Mouse (Mus musculus) cerebellum, adult 9-10 months (tissue): Measurements from ENCODE around the gene Prex1.

Experiments used
- DNase-seq: peaks from one replicate; pipeline ENCODE4 v3.0.0; 2022

The Prex1 gene

GRCm38 (mm10) chr2:166720416-166720815, 6.8 kb upstream of the Prex1 start:
- no peak for DNase-seq

- DNase-seq: no peak
Observed at GRCm38 (mm10) chr2:166719930-166720305, 6.3 kb upstream of the Prex1 start.

DNA sequence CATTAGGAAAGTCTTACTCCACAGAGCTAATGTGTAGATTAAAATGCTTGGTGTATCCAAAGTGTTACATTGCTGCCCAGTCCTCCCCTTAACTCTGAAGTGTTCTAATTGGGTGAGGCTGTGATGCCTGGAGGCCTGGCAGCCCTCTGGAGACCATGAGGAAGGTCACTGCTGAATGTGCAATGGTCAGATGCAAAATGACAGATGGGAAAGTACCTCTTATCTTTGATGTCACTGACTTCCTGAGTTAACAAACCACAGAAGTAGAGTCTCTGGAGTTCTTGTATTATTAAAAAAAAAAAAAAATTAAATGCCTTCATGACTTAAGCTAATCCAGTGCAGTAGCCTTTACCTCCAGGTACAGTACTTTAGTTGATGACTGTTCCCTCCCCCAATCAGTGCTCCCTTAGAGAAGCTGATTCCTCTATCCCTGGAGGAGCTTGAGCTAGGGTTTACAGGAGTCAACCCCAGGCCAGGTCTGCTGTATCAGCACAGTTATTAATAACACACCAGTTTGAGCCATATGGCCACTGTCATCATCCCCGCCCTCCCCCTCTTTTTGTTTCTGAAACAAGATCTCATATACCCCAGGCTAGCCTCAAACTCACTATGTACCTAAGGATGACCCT, 5.8 kb upstream of the Prex1 start:
- DNase-seq: no peak

DNA sequence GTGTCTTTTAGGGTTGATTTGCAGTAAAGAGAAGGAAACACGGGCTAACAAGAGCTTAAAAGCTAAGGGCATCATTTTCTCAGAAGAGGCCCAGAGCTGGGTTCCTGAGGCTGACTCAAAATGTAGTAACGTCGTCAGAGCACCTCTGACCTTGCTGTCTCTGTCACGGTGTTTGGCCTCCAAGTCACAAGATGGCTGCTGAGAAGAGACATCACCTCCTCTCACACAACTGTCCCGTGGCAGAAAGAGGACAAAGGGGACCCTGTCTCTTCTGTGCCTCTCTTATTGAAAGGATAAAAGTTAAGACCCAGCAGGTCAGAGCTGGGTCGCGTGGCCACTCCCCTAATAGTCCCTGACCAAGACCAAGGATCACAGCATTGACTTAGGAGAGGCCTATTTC, 2.4 kb upstream of the Prex1 start:
- DNase-seq: no peak

- peak; percentile 30 for DNase-seq
Observed at GRCm38 (mm10) chr2:166714427-166714699, 731 bp upstream of the Prex1 start.

GRCm38 (mm10) chr2:166712801-166713689, 587 bp downstream of the Prex1 start:
- DNase-seq: no peak

- DNase-seq: no peak
Observed at GRCm38 (mm10) chr2:166712310-166712709, 1.3 kb downstream of the Prex1 start.

GRCm38 (mm10) chr2:166711681-166712132, 1.9 kb downstream of the Prex1 start:
- DNase-seq: no peak

- no peak for DNase-seq
Observed at GRCm38 (mm10) chr2:166709883-166710282, 3.7 kb downstream of the Prex1 start.

GRCm38 (mm10) chr2:166708304-166708703, 5.3 kb downstream of the Prex1 start:
- DNase-seq: no peak

GRCm38 (mm10) chr2:166706526-166706925, 7.1 kb downstream of the Prex1 start:
- no peak for DNase-seq

DNA sequence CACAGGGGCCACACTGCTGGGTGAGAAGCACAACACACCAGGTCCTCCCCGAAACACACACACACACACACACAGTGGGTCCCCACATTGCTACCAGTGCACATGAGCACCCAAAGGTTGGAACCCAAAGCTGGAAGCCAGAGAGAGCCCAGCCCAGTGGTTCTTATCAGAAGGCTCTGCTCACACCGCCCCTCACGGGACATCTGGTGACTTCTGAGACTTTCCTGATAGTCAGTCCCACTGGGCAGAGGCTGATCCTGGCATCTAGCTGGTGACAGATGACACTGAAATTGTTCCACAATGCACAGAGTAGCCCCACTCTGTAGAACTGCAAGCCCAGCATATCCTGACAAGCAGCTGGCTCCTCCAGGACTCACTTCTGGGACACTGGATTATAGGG, 10.1 kb downstream of the Prex1 start:
- no peak for DNase-seq

DNA sequence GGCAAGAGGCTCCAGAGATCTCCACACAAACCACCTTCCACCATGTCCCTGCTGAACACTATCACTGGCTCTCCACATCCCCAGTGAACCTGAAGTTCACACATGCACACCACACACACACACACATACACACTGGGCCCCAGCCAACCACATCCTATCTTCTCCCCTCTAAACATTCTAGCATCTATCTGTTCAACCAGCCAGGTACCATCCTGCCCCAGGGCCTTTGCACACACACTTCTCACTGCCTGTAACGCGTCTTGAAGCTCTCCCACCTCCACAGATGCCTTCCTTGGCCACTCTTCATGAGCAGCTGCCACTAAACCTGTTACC, 11.6 kb downstream of the Prex1 start:
- no peak for DNase-seq

DNA sequence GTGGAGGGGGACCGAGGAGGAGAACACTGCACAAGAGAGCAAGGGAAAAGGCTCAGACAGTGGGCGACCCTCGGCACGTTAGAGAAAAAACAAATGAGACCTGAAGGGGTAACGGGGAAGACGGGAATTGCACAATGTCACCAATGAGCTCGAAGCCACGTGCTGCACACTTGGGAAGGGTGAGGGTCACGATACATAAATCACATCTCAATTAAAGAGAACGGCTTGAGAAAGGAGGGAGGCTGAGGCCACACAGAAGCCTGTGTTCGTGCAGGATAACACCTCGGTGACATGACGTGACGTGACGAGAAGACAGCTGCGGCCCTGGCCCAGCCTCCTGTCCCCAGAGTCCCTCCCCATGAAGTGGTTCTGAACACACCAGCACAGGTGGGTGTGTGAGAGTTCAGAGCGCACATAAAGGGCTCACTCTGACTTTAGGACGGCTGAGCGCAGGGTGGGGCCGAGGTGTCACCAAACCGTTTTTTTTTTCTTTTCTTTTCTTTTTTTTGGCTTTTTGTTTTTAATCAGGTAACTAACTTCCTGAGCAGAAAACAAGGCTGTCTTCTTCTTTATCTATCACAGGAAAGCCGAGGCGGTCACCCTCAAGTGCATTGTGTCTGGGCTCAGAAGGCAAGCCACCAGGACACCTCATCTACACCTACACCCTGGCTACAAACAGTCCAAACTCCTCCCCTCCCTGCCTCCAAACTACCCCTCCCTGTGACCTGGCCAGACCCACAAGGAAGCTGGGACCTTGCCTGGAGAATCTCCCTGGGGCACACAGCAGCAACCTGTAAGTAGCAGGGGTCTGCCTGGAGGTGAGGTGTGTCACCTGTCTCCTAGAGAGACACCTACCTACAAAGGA, 12.2 kb downstream of the Prex1 start:
- DNase-seq: no peak

DNA sequence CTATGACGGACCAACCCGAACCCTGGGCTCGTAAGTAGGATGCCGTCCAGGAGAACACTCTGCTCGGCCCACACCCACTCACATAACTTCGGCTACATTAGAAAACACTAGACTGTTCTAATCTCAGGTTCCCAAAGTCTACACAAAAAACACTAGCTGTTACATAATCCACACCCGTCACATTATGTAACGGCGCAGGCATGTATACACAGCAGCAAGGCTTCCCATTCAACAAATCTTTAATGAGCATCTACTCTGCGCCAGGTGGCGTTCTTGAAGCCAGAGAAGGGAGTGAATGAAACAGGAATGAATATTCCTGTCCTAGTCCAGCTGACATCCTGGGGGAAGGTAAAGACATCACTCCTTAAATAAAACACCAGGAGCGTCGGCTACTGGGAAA, 12.9 kb downstream of the Prex1 start:
- DNase-seq: no peak

- no peak for DNase-seq
Observed at GRCm38 (mm10) chr2:166700116-166700515, 13.5 kb downstream of the Prex1 start.

DNA sequence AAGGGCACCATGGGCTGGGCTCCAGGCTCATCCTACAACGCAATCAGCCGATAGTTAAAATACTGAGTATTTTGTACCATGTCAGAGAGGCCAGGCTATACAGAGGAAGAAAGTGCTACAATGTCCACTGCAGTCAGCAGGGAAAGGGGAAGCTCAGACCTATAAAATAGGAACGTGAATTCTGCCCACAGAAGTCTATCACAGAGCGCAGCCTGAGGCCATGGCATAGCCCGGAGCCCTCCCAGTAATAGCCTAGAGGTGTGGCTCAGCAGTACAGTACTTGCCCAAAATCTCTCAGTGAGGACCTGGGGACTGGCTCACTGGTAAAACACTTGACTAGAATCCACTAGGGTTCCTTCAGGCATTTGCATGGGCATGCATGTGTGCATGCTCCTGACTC, 14.1 kb downstream of the Prex1 start:
- no peak for DNase-seq

GRCm38 (mm10) chr2:166694616-166695015, 19.0 kb downstream of the Prex1 start:
- no peak for DNase-seq

DNA sequence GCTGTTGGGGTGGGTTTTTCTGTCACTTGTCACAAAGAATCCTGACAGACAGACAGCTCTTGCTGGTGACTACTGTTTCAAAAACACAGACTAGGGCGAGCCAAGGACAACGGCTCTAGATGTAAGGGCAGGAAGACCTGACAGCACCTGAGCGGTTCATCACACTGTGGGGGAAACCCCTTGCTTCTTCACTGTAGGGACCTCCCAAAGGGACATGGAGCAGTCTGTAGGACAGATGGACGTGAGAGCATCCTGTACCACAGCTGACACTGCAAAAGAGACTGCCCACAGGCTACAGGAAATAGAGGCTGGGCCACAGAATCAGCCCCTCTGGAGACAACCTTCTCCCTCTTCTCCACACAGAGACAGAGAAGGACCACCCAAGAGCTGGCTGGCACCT, 20.2 kb downstream of the Prex1 start:
- no peak for DNase-seq

- DNase-seq: peak; percentile 49
Observed at GRCm38 (mm10) chr2:166691602-166692509, 21.8 kb downstream of the Prex1 start.

GRCm38 (mm10) chr2:166686917-166687316, 26.7 kb downstream of the Prex1 start:
- no peak for DNase-seq

DNA sequence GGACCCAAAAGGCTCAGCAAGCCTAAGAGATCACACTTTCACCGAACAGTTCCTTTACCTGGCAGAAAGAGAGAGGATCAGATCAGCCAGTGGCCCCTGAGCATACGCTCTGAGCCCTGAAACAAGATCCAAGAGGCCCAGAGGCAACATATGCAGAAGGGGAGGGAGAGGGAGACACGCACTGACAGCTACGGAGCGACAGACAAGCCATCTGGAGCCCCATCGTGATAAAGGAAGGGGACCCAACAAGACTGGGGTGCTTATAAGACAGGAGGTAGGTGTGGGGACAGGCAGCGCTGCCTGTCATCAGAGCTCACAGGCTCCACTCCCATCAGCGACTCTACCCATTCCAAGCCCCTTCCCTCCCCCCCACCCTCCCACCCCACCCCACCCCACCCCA, 27.8 kb downstream of the Prex1 start:
- DNase-seq: no peak
